Mouse (Mus musculus): Measurements from ENCODE around the gene Sos2. TPM values are rescaled to one million over a fixed set of nuclear protein-coding genes. Genes with fewer than 3 reads are reported as not detected.

The Sos2 gene
- polyA plus RNA-seq (2015; fragmentation: Nextera tagmentation; extraction: Ambion mirVana): 3.3 and 3.7 TPM in 2 replicates

DNA sequence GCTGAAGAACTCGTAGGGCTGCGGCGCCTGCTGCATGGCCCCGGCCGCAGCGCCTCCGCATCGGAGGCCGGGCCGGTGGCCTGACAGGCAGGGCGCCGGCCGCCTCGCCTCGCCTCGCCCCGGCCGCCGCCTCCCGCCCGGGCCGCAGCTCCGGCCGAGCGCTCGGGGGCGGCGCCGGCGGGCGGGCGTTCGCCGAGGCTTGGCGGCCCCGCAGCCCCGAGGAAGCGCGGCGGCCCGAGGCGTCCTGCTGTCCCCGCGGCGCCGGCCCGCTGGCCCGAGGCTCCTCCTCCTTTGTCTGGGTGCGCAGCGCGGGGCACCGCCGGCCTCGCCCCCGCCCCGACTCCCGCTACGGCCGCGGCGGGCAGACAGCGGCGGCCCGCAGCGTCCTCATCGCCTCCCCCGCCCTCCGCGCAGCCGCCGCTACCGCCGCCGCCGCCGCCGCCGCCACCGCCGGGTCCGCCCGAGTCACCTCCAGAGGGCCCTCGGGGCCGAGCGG, at the start of gene Sos2:
Sos2 (minus strand) TSS at position 287 of the 496 bp plus-strand sequence.
- peak; percentile 79 for ATAC-seq (ENCODE audit: low read depth)
- 0% methylated on average over 50 of the region's 85 CpGs for WGBS (ENCODE audit: insufficient replicate concordance)
- Histone ChIP-seq H3K4me3 (ENCODE audit: low read depth, low read length) (peak within 1 kb of the TSS; percentile 98), H3K4me2 (ENCODE audit: low read depth, low read length) (peak within 1 kb of the TSS; percentile 81), H3K4me1 (ENCODE audit: control insufficient read depth, low read depth, low read length) (peaks cover 17% of the 10 kb centered on the region), H3K9ac (ENCODE audit: low read depth, low read length) (peak within 1 kb of the TSS; percentile 98), H3K36me3 (ENCODE audit: control insufficient read depth, insufficient read depth) (no peaks in the 10 kb centered on the region), H3K27ac (ENCODE audit: low read length) (peak within 1 kb of the TSS; percentile 97), H3K27me3 (ENCODE audit: control insufficient read depth, insufficient read depth, low read depth, low read length) (no peaks in the 10 kb centered on the region), H3K9me3 (replicated peaks; ENCODE audit: control insufficient read depth, low read length) (no peaks in the 10 kb centered on the region)

DNA sequence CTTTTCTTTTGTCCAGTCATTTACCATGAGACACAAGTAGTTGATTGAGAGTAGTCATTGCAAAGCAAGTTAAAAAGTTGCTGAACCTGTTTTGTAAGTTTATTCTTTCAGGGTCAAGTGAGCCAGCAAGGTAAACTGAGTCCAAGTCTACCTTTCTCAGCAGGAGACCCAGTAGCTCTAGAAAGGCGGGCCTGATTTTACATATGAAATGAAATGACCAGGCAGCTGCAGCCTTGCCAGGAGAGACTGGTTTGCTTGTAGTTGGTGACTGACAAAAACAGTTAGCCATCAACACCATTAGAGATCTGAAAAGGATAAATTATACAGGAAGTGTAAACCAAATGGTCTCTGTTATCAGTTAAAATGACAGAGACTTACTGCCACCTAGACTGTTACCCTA, 48.7 kb upstream of the Sos2 start:
- Histone ChIP-seq H3K4me3 (ENCODE audit: low read depth, low read length) (no peak overlapping the region), H3K9me3 (replicated peaks; ENCODE audit: control insufficient read depth, low read length) (no peaks in the 10 kb centered on the region), H3K4me1 (ENCODE audit: control insufficient read depth, low read depth, low read length) (peaks cover 12% of the 10 kb centered on the region), H3K27ac (ENCODE audit: low read length) (no peak overlapping the region), H3K9ac (ENCODE audit: low read depth, low read length) (no peak overlapping the region), H3K4me2 (ENCODE audit: low read depth, low read length) (no peak overlapping the region), H3K27me3 (ENCODE audit: control insufficient read depth, insufficient read depth, low read depth, low read length) (no peaks in the 10 kb centered on the region), H3K36me3 (ENCODE audit: control insufficient read depth, insufficient read depth) (no peaks in the 10 kb centered on the region)
- no peak for ATAC-seq (ENCODE audit: low read depth)
- 69% methylated on average over 1 of the region's 1 CpGs for WGBS (ENCODE audit: insufficient replicate concordance)

DNA sequence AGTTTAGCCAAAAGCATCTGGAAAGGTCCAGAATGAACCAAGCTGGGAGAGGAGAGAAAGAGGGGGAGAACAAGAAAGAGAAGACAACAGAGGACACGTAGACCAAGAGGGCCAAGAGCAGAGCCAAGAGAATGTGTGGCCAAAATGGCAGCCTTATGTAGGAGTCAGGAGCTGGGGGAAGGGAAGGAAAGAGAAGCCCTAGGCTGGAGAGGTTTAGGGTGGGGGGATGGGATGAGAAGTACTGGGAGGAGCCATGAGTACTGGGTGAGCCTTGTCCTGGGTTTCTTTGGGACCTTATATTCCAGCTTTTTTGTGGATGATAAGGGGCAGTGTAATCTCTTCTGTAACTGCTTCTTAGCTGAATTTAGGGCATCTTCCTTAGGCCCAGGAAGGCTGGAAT, 47.6 kb upstream of the Sos2 start:
- no peak for ATAC-seq (ENCODE audit: low read depth)
- H3K4me3 ChIP-seq (ENCODE audit: low read depth, low read length): no peak overlapping the region
- H3K27ac ChIP-seq (ENCODE audit: low read length): no peak overlapping the region
- 86% methylated on average over 1 of the region's 1 CpGs for WGBS (ENCODE audit: insufficient replicate concordance)
- no peaks in the 10 kb centered on the region for H3K9me3 ChIP-seq (replicated peaks; ENCODE audit: control insufficient read depth, low read length)
- H3K9ac ChIP-seq (ENCODE audit: low read depth, low read length): no peak overlapping the region
- peaks cover 13% of the 10 kb centered on the region for H3K4me1 ChIP-seq (ENCODE audit: control insufficient read depth, low read depth, low read length)
- H3K27me3 ChIP-seq (ENCODE audit: control insufficient read depth, insufficient read depth, low read depth, low read length): no peaks in the 10 kb centered on the region
- no peak overlapping the region for H3K4me2 ChIP-seq (ENCODE audit: low read depth, low read length)
- no peaks in the 10 kb centered on the region for H3K36me3 ChIP-seq (ENCODE audit: control insufficient read depth, insufficient read depth)

DNA sequence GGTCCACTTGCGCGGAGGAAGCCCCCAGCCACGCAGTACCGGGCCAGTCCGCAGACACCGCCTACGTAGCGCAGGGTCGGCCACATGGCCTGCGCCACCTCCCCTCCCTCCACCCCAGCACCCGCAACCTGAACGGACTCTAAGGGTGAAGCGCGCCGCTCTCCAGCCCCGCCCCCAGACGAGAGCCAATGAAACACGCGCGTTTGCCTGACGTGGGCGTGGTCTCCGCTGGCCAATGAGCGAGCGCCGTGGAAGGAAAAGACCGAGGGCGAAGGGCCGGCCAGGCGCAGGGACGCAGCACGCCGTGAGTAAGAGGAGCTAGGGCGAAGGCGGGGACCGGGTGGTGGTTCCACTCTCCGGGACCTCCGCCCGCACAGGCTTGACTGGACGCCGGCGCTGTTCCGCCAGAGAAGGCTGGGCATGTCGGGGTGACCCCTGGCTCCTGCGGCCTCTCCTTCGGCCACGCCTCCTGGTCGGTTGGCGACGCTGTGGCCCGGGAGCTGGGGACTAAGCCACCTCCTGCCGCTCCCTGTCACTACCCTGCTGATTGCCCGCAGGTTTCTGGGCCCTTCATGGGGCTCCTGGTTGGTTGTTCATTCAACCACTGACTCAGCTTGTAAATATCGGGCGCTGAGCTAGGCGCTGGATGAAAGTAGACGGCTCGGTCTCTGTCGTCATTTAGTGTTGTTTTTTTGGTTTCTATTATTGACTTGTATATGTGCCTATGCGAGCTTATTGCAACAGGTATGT, 43.2 kb upstream of the Sos2 start, which contains the start of the genes L2hgdh and Atp5s:
L2hgdh (minus strand) TSS at position 163 of the 750 bp plus-strand sequence.
Atp5s (plus strand) TSS at position 240 of the 750 bp plus-strand sequence.
- Histone ChIP-seq H3K4me1 (ENCODE audit: control insufficient read depth, low read depth, low read length) (peaks cover 19% of the 10 kb centered on the region), H3K9ac (ENCODE audit: low read depth, low read length) (peak within 1 kb of the TSS; percentile 85), H3K4me2 (ENCODE audit: low read depth, low read length) (peak within 1 kb of the TSS; percentile 99), H3K27ac (ENCODE audit: low read length) (peak within 1 kb of the TSS; percentile 96), H3K4me3 (ENCODE audit: low read depth, low read length) (peak within 1 kb of the TSS; percentile 76), H3K9me3 (replicated peaks; ENCODE audit: control insufficient read depth, low read length) (peaks cover under 1% of the 10 kb centered on the region), H3K36me3 (ENCODE audit: control insufficient read depth, insufficient read depth) (peaks cover 6% of the 10 kb centered on the region; the same call in 1 of the 2 replicates), H3K27me3 (ENCODE audit: control insufficient read depth, insufficient read depth, low read depth, low read length) (no peaks in the 10 kb centered on the region)
- ATAC-seq (ENCODE audit: low read depth): peak; percentile 90
- under 1% methylated on average over 60 of the region's 60 CpGs for WGBS (ENCODE audit: insufficient replicate concordance)

DNA sequence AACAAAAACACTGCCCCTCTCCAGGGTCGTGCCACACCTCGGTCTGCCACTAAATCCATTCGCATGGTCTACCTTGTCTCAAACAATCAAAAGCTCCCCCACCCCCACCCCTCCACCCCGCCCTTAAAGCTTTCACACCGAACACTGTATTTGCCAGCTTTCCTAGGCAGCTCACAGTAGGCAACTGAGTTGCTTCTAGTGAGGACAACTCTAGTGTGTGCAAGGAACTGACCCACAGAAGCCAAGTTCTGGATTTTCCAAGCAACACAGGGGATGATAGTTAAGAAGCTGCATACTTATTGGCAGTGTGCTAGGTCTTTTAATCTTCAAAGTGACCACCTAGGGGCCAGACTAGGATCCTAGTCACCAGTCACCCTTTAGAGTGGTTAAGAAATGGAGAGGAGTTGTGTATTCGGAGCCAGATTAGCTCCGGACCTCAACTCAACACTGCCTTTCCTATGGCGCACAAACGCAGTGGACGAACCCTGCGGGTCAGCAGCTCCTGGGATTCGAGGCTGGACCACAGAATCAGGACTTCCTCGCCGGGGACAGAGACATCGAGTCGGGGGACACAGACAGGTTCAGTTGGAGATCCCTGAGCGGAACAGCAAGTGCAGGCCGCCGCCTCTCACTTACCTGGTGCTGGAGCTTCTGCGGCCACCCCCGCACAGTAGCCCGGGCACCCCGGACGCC, 42.5 kb upstream of the Sos2 start:
- Histone ChIP-seq H3K27me3 (ENCODE audit: control insufficient read depth, insufficient read depth, low read depth, low read length) (no peaks in the 10 kb centered on the region), H3K9ac (ENCODE audit: low read depth, low read length) (peak overlapping the region; percentile 84), H3K4me3 (ENCODE audit: low read depth, low read length) (peak overlapping the region; percentile 76), H3K36me3 (ENCODE audit: control insufficient read depth, insufficient read depth) (peaks cover 11% of the 10 kb centered on the region; the same call in 1 of the 2 replicates), H3K27ac (ENCODE audit: low read length) (peak overlapping the region; percentile 76), H3K4me2 (ENCODE audit: low read depth, low read length) (peak overlapping the region; percentile 99), H3K4me1 (ENCODE audit: control insufficient read depth, low read depth, low read length) (peaks cover 19% of the 10 kb centered on the region), H3K9me3 (replicated peaks; ENCODE audit: control insufficient read depth, low read length) (peaks cover 6% of the 10 kb centered on the region)
- WGBS (ENCODE audit: insufficient replicate concordance): under 1% methylated on average over 24 of the region's 24 CpGs
- ATAC-seq (ENCODE audit: low read depth): no peak

DNA sequence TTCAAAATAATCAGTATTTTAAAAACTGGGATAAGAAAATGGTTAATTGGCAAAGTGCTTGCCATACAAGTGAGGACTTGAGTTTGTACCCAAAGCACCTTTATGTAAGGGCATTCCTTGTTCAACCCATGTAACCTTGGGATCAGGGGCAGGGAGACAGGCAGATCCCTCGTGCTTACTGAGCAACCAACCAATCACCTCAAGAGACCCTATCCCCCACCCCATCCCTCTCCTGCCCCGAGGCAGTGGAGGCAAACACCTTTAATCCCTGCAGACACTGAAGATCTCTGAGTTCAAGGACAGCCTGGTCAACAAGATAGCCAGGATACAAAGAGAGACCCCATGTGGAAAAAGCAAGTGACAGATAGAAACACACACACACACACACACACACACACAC, 41.7 kb upstream of the Sos2 start:
- Histone ChIP-seq H3K27ac (ENCODE audit: low read length) (no peak overlapping the region), H3K36me3 (ENCODE audit: control insufficient read depth, insufficient read depth) (peaks cover 11% of the 10 kb centered on the region; the same call in 1 of the 2 replicates), H3K4me3 (ENCODE audit: low read depth, low read length) (peak overlapping the region; percentile 76), H3K4me2 (ENCODE audit: low read depth, low read length) (peak overlapping the region; percentile 99), H3K4me1 (ENCODE audit: control insufficient read depth, low read depth, low read length) (peaks cover 19% of the 10 kb centered on the region), H3K27me3 (ENCODE audit: control insufficient read depth, insufficient read depth, low read depth, low read length) (no peaks in the 10 kb centered on the region), H3K9ac (ENCODE audit: low read depth, low read length) (0 out of 2 replicates have a peak overlapping the region, but pooled peaks have one; percentile 84), H3K9me3 (replicated peaks; ENCODE audit: control insufficient read depth, low read length) (peaks cover 6% of the 10 kb centered on the region)
- ATAC-seq (ENCODE audit: low read depth): no peak
- WGBS (ENCODE audit: insufficient replicate concordance): 40% methylated on average over 2 of the region's 2 CpGs

DNA sequence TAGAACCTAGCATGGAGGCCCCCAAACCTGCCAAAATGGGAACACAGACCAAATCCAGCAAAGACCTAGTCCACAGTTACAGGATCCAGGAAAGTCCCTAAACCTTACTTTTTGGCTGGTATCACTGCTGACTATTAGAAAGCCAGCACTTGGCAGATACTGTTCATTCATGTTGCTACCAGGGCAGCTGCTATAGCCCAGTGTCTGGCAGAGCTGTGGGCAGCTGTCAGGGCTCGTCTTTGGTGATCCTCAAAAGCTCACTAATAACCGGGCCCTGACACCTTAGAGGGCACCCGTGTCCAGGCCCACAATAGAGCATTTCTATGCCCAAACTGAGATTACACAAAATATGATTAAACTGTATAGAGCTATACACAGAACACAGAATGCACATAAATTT, 41.2 kb upstream of the Sos2 start:
- no peak overlapping the region for H3K4me2 ChIP-seq (ENCODE audit: low read depth, low read length)
- H3K9ac ChIP-seq (ENCODE audit: low read depth, low read length): no peak overlapping the region
- peaks cover 19% of the 10 kb centered on the region for H3K4me1 ChIP-seq (ENCODE audit: control insufficient read depth, low read depth, low read length)
- H3K27ac ChIP-seq (ENCODE audit: low read length): no peak overlapping the region
- no peak for ATAC-seq (ENCODE audit: low read depth)
- peaks cover 6% of the 10 kb centered on the region for H3K9me3 ChIP-seq (replicated peaks; ENCODE audit: control insufficient read depth, low read length)
- peaks cover 11% of the 10 kb centered on the region; the same call in 1 of the 2 replicates for H3K36me3 ChIP-seq (ENCODE audit: control insufficient read depth, insufficient read depth)
- WGBS (ENCODE audit: insufficient replicate concordance): 77% methylated on average over 3 of the region's 3 CpGs
- no peaks in the 10 kb centered on the region for H3K27me3 ChIP-seq (ENCODE audit: control insufficient read depth, insufficient read depth, low read depth, low read length)
- H3K4me3 ChIP-seq (ENCODE audit: low read depth, low read length): no peak overlapping the region

DNA sequence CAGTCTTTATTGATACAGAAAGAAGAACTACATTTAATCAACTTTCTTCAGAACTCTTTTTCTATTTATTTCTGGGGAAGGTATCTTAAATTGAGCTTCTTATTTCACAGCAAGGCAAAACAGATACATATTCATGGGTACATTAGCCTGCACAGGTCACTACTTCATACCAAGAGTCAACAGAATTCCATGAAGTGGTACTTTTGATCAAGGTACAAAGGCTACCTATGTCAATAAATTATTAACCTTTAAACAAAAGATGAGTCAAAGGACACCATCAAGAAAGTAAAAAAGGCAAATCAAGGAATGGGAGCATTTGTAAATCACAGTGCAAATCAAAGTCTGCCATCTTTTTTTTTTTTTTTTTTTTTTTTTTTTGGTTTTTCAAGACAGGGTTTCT, 32.0 kb upstream of the Sos2 start:
- no peak for ATAC-seq (ENCODE audit: low read depth)

More for the DNA sequence above, 32.0 kb upstream of the Sos2 start:
- Histone ChIP-seq H3K4me2 (ENCODE audit: low read depth, low read length) (no peak overlapping the region), H3K4me1 (ENCODE audit: control insufficient read depth, low read depth, low read length) (no peaks in the 10 kb centered on the region), H3K27ac (ENCODE audit: low read length) (no peak overlapping the region), H3K9me3 (replicated peaks; ENCODE audit: control insufficient read depth, low read length) (no peaks in the 10 kb centered on the region), H3K27me3 (ENCODE audit: control insufficient read depth, insufficient read depth, low read depth, low read length) (no peaks in the 10 kb centered on the region), H3K36me3 (ENCODE audit: control insufficient read depth, insufficient read depth) (no peaks in the 10 kb centered on the region), H3K9ac (ENCODE audit: low read depth, low read length) (no peak overlapping the region), H3K4me3 (ENCODE audit: low read depth, low read length) (no peak overlapping the region)
